Mouse (Mus musculus) Muller cell, postnatal 12 days (primary cell): ENCODE measurements around the gene Capzb.

ENCODE experiments used
- DNase-seq: peaks from one replicate; pipeline ENCODE4 v3.0.0-alpha.2; 2015; ENCODE audit errors: inconsistent ontology term

Capzb gene

DNA sequence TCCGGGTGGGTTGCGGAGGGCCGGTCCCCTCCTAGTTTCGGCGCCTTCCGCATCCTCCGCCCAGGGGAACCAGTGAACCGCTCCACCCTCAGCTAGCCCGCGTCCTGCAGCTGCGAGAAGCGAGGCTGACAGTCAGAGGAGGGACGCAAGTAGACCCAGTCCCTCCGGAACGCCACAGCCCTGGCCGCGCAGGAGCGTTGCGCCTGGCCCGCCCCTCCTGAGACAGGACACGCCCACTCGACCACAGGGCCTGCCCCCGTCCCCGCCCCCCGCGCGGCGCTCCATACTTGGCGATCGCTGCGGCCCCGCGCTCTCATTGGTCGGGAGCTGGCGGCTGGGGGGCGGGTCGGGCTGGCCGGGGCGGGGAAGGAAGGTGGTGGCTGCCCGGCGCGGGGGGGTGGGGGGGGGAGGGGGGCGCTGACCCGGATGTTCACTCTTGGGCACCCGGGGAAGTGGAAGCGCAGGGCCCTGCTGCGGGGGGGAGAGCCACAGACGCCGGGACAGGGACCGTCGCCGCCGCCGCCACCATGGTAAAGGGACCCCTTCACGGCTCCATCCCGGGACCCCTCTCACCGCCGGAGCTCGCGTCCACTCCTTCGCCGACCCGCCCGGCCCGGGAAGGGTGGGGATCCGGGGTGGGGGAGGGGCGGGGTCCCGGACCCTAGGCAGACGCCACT is at the start of gene Capzb:
Gene Capzb, plus strand, starts transcription at position 401 of the 677 bp plus-strand sequence.
- peak; percentile 99 for DNase-seq

DNA sequence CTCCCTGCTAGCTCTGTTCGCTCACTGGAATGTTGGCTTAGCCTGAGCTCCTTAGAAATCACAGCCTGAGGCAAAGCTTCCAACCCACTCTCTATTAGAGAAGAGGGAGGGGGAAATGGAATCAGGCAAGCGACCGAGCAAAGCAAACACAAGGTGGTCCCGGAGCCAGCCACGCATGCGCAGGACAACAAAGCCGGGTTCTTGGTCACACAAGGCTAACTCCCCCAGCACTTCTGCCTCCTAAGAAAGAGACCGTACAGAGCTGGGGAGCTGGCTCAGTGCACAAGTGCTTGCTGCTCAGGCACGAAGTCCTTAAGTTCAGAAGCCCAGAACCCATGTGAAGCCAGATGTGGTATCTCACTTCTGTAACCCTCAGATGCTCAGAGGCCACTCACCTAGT is 49.7 kb upstream of the Capzb start:
- peak; percentile 24 for DNase-seq

DNA sequence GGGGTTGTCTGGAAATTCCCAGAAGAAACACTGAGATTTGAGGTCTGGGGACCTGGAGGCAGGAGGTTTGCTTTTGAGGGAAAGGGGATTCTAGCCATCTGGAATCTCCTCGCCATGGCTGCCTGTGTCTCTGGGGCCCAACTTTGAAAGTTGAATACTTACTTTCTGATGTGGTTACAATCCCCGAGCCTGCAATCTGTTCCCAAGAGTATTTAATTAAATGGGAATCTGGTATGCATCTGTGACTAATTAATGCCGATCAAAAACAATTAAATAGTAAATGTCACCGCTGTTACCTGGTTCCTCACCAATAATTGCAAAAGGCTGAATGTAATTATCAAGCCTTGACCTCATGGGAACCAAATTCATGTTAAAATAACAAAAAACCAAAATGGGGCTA is 48.1 kb upstream of the Capzb start:
- peak; percentile 32 for DNase-seq

DNA sequence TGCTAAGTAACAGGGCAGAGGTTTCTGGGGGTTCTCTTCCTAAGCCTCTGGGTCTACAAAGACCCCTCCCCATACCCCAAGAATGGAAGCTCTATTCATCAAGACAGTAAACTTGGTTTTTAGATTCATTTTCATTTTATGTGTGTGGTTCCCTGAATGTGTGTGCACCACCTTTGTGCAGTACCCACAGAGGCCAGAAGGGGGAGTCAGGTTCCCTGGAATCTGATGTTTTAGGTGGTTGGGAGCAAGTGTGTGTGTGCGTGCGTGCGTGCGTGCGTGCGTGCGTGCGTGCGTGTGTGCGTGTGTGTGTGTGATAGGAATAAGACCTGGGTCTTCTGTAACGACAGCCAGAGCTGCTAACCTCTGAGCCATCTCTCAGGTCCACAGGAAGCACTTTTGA is 47.5 kb upstream of the Capzb start:
- no peak for DNase-seq

DNA sequence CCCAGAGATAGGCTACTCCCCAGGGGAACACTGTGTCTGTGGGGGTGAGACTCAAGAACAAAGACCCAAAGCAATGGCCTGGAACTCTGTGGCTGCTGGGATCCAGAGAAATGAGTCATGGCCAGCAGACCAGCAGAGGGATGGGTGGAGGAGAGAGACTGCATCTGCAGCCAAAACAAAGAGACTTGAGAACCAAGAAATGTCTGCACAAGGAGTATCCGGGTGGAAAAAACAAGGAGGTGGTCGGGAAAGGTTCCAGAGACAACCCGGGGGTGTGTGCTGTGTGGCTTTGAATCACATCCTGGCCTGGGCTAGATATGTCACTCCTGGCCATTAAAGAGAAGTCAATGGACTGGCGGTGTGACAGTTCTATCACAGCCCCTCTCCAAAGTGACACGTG is 45.9 kb upstream of the Capzb start:
- DNase-seq, result peak; percentile 91

DNA sequence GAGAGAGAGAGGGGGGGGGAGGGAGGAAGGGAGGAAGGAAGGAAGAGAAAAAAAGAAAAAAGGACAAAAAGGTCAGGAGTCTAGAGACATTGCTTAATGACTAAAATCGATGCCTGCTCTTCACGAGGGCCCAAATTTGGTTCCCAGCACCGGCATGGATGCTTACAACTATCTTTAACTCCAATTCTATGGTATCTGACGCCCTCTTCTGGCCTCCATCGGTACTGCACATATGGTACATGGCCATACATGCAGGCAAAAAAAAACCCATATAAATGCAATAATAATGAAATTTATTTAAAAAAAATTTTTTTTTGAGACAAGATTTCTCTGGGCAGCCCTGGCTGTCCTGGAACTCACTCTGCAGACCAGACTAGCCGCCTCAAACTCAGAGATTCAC is 41.3 kb upstream of the Capzb start:
- no peak for DNase-seq

DNA sequence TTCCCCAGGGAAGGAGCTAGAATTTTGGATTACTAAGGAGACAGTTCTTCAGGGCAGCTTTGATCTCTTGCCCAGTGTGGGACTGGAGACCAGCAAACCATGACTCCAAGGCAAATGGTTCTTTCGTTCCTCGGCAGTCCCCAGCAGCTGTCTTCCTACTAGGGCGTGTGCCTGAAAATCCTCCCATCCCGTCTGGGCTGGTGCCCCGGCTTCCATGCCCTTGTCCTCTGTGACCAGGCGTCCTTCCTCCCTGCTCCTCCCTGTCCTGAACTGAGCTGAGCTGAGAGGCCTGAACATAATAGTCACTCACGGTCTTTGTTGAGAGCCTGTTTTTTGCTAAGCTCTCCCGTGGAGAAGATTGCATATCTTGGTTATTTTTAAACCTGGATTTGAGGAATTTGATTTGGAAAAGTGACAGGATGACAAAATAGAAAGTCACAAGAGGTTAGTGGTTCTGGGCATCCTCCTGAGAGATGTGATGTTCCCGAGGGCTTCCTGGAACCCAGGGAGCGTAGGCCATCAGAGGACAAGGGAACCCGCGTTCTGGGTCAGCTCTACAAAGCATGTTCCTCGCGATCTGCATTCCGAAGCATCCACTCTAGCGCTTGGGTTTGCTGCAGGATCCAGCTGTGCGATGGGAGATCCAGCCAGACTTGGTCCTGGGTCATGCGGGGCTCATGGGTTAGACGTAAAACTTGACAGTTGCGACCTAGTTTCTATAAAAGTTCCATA is 38.0 kb upstream of the Capzb start:
- DNase-seq, result no peak

DNA sequence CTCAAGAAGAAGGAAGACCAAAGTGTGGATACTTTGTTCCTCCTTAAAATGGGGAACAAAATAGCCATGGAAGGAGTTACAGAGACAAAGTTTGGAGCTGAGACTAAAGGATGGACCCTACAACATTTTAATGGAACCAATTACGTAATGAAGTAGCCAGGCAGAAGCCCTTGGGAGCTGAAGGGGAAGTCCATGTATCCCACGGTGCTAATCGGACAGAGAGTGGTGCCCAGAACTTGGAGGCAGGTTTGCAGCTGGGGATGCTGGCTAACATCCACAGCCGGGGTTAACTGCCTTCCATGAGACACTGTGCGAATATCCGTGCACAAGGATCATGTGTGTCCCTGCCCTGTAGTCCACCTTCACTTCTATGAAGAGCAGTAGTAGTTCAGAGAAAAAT is 36.2 kb upstream of the Capzb start:
- no peak for DNase-seq

DNA sequence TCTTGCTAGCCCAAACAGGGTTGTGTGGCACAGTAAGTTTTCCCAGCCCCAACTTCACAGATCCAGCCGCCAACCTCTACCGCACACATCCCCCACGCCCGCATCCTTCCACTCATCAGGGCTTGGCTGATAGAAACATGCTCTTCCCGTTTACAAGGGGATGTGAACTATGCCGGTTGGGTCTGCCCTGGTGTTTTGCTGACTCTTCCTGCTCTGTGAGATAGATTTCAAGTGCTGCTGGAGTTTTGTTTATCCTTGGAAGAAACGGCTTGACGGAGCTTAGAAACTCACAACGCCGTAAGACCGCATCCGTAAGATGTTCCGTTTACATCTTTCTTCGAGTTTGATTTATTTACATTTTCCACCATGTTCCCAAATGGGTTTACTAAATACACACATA is 34.3 kb upstream of the Capzb start:
- no peak for DNase-seq

DNA sequence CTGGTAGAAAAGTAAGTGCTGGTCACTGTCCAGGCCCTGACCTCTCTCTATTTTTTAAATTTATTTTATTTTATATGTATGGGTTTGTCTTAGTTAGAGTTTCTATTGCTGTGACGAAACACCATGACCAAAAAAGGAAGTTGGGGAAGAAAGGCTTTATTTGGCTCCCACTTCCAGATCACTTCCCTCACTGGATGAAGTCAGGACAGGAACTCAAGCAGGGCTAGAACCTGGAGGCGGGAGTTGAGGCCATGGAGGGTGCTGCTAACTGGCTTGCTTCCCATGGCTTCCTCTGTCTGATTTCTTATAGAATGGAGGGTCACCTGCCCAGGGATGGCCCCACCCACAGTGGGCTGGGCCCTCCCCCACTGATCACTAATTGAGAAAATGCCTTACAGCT is 31.6 kb upstream of the Capzb start:
- DNase-seq, result no peak

DNA sequence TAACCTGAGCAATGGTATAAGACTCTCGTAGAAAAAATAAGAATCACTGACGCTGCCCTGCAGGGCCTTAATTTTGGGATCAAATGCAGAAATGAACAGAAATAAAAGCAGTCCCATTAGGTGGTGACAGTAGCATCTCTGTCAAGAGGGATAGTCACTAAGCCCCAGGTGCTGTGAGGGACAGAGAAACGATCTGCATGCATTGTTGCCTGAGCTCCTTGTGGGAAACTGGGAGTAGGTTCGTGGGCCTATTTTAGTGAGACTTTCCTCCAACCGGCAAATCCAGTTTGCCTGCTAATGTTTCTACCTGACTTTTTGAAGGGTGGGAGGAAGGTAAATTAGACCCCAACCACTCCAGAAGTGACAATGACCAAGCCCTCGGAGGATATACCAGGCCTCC is 28.6 kb upstream of the Capzb start:
- DNase-seq, result no peak

DNA sequence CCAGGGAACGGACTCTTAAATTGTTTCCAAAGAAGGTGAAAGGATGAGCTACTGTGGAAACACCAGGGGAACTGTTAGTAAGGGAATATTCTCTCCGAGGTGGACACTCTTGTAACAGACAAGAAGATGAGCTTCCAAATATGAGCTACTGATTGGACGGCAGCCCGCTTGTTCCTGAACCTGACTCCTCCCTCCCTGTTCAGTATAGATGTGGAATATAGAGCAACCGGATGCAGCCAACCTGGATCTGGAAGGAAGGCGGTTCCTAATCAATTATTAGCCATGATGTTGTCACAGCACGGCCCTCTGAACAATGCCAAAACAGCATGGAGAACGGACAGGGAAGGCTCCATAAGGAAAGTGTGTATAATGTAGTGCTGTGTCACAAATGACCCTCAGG is 27.4 kb upstream of the Capzb start:
- DNase-seq, result no peak

DNA sequence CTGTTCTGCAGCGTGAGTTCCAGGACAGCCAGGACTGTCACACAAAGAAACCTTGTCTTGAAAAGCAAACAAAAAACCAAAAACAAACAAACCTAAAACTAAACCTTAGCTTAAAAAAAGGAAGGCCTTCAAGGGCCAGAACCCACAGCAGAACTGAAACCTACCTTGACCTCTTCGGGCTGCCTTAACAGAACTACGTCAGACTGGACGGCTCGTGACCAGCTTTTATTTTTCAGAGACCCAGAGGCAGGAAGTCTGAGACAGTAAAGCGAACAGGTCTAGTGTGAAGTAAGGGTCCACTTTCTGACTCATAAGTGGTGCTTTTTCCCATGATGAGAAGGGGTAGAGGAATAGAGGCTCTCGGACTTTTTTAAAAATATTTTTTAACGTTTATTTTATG is 26.5 kb upstream of the Capzb start:
- DNase-seq, result no peak

DNA sequence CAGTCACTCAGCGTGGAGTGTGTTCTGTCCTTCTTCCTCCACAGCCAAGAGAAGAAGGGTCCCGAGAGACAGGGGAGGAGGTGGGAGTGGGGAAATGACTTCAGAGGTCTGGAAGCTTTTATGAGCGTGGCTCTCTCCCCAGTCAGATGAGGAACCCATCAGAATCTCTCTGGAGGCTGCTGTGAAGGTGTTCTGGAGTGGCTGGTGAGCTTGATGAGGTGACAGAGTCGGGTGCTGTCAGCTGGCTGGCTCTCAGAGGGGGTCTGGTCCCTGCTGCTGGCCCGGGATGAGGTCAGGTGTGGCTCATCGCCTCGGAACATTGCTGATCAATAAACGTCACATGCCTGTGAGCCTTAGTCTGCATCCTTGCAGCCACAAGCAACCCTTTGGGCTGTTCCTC is 25.6 kb upstream of the Capzb start:
- DNase-seq, result no peak

DNA sequence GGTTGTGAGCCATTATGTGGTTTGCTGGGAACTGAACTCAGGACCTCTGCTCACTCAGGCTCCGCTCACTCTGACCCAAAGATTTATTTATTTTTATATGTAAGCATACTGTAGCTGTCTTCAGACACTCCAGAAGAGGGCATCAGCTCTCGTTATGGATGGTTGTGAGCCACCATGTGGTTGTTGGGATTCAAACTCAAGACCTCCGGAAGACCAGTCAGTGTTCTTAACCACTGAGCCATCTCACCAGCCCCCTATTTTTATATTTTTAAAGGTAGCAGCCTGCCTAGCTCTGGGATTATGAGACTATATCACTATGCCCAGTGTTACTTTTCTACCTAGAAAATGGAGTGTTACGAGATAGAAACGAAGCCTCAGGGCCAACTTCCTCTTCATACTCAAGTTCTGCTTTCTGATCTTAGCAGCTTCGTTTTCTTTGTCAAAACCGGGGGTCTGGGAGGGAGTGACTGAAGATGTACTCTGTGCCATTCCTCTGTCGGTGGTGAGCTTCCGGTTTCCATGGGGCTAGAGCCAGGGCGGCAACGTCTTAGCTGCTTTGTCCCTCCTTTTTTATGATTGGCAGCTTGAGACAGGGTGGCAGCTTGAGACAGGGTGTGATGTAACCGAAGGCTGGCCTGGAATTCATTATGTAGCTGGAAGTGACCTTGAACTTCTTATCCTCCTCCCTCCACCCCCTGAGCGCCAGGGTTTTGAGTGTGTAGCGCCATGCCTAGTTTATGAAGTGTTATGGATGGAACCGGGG is 23.5 kb upstream of the Capzb start:
- no peak for DNase-seq

DNA sequence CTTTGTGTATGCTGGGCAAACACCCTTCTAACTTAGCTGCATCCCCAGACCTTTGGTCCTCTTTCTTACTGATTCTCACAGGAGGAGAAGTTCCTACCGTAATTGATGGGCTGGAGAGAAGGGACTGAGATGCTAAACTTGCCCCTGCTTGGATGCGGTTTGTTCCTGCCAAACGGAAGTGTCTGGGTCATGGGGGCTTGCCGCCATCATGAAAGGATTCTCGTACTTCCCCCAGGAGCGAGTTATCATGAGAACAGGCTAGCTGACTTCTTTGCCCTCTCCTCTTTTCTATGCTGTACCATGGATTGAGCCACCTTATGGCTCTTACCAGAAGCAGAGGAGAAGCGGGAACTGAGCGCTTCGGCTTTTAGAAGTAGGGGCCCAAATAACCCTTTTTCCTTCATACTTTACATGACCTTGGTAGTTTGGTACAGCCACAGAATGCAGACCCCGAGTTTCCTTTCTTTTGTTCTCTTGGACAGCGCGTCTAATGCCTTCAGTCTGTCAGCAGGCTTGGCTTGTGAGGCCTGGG is 22.9 kb upstream of the Capzb start:
- DNase-seq, result no peak

DNA sequence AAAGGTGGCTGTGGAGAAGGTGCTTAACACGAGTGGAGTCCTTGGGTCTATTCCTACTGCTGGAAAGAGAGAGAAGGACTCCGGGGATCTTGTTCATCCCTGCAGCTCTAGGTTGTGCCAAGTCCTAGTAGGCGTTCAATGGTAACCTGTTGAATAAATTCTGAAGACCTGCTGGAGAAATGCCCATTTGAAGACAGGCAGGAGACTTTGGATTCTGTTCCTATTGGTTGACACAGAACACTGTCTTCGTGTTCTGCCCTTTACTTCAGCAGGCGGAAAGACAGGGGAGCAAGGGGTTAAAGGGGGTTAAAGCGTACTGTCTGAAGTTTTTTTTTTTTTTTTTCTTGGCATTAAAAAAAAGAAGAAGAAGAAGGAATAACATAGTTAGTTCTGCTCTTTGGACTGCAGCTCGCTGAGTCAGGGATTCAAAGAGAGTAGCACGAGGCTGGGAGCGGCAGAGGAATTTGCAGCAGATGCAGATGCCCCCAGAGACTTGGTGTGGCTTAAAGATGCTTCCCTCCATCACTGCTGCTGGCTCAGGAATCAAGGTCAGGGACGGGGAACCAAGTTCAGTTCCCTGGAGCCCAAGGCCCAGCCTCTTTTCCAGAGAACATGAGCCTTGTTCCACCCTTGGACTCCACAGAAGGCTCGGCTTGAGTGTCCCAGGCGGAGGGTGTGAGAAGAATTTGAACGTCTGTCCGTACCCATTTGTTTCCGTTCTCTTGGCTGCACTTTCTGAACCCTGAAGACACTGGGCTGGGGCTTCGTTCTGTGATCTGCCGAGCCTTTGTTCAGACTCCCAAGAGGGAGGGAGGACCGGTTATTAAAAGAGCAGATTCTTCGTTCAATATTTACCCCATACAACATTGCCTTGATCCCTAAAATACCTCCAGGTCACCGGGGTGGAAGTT is 17.4 kb upstream of the Capzb start:
- peak; percentile 77 for DNase-seq

DNA sequence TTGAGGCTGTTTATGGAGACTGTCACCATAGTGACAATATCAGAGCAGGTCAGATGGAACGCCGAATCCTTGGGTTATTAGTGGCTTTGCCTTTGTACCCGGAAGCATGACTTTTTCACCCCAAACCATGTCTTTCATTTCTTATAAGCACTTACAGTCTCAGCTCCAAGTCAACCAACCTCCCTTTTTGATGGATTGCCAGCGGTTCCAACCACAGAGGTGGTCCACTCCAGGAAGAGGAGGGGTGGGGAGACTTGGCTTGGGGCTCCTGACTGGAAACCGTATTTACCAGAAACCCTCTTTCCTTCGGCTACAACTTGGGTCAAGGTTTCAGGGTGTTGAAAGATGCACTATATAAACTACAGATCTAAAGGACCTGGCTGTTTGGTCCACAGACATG is 16.7 kb upstream of the Capzb start:
- DNase-seq, result no peak

DNA sequence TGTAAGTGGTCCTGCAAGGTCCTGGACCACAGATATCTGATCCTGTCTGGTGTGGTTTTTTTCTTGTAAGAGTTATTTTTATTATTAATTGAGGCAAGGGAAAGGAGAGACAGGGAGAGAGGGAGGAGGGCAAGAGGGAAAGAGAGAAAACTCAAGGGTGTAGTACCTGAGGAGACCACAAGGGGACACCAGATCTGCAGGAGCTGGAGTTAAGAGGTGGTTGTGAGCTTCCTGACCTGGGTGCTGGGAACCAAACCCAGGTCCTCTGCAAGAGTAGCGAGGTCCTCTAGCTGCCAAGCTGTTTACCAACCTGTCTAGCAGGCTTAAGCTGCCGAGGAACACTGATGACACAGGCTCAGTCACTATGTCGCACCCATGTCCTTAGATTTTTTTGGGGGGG is 14.8 kb upstream of the Capzb start:
- no peak for DNase-seq

DNA sequence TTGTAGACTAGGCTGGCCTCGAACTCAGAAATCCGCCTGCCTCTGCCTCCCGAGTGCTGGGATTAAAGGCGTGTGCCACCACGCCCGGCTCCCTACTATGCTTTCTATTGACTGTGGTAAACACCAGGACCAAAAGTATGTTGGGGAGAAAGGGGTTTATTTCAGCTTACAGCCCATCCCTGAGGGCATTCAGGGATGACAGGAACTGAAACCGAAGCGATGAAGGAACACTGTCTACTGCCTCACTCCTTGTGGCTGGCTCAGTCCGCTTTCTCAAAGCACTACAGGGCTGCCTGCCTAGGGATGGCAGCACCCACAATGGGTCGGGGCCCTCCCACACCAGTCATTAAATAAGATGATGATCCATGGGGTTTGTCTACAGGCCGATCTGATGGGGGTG is 14.3 kb upstream of the Capzb start:
- no peak for DNase-seq

DNA sequence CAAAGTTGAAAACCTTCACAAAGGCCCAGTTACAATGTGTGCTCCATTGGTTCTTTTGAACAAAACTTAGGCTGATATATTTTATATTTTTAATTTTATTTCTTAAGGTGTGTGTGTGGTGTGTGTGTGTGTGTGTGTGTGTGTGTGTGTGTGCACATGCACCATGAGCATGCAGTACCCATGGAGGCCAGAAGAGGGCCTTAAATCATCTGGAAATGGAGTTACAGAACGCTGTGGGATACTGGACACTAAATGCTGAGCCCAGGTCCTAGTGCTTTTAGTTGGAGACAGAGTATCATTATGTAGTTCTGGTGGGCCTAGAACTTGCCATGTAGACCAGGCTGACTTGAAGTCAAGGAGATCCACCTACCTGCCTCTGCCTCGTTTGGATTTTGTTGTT is 13.5 kb upstream of the Capzb start:
- no peak for DNase-seq
